Mouse (Mus musculus) frontal cortex, postnatal 36 days (tissue): ENCODE data around the gene Traf4.
A peak's percentile ranks its signal among the peaks of the same experiment; 100 is the strongest.

Experiments used
- DNase-seq, 2 experiments: peaks; one replicate each; pipeline ENCODE4 v3.0.0; 2022; ENCODE audit warnings: low spot score in 2 of 2

The Traf4 gene

GRCm38 (mm10) chr11:78182961-78183844 is 17.8 kb upstream of the Traf4 start, which contains the start of gene Rpl23a:
TSS of gene Rpl23a (minus strand) at chr11:78183584.
- DNase-seq = peak; percentile 89 to 93

GRCm38 (mm10) chr11:78182450-78182849 is 17.1 kb upstream of the Traf4 start:
- no peak for DNase-seq

GRCm38 (mm10) chr11:78181830-78182357 is 16.5 kb upstream of the Traf4 start:
- no peak for DNase-seq

GRCm38 (mm10) chr11:78180081-78180761 is 14.8 kb upstream of the Traf4 start:
- no peak for DNase-seq

- no peak for DNase-seq
Observed at GRCm38 (mm10) chr11:78179438-78179999, 14.1 kb upstream of the Traf4 start.

- peak in 1 of 2 experiments; percentile 70 for DNase-seq
Observed at GRCm38 (mm10) chr11:78178859-78179437, 13.6 kb upstream of the Traf4 start.

- DNase-seq = peak; percentile 94 to 96
Observed at GRCm38 (mm10) chr11:78177903-78178858, 12.8 kb upstream of the Traf4 start.

GRCm38 (mm10) chr11:78177437-78177836 is 12.0 kb upstream of the Traf4 start:
- DNase-seq = no peak

GRCm38 (mm10) chr11:78176905-78177331 is 11.5 kb upstream of the Traf4 start:
- no peak for DNase-seq

- DNase-seq = peak; percentile 82 to 85
Observed at GRCm38 (mm10) chr11:78176402-78176862, 11.0 kb upstream of the Traf4 start, which contains the start of the genes Nek8 and Tlcd1. TSS of gene Nek8 (minus strand) at chr11:78176675. TSS of gene Tlcd1 (plus strand) at chr11:78176711.

- no peak for DNase-seq
Observed at GRCm38 (mm10) chr11:78175771-78176401, 10.5 kb upstream of the Traf4 start.

GRCm38 (mm10) chr11:78174506-78174905 is 9.1 kb upstream of the Traf4 start:
- DNase-seq = no peak

GRCm38 (mm10) chr11:78172748-78173383 is 7.5 kb upstream of the Traf4 start:
- no peak for DNase-seq

- no peak for DNase-seq
Observed at GRCm38 (mm10) chr11:78172034-78172747, 6.8 kb upstream of the Traf4 start.

- no peak for DNase-seq
Observed at GRCm38 (mm10) chr11:78171328-78171727, 5.9 kb upstream of the Traf4 start.

- DNase-seq = no peak
Observed at GRCm38 (mm10) chr11:78170306-78170705, 4.9 kb upstream of the Traf4 start.

- no peak for DNase-seq
Observed at GRCm38 (mm10) chr11:78168541-78169468, 3.4 kb upstream of the Traf4 start.
